Mouse (Mus musculus) intestine, embryonic 15.5 days (tissue): Measurements from ENCODE around the gene B4galnt2. TPM values are rescaled to one million over a fixed set of nuclear protein-coding genes. Genes with fewer than 3 reads are reported as not detected.

Source experiments
- polyA plus RNA-seq: library from polyadenylated mRNA; unstranded; fragments of >200 nt; fragmentation: Nextera tagmentation; extraction: Ambion mirVana; gene quantifications from 2 replicates; pipeline ENCODE4 v1.2.1, GENCODE M21; 2015

B4galnt2 gene
- polyA plus RNA-seq, 1 experiment from 2014 or later, result 36.3 TPM

Other genes starting within 250 kb of the B4galnt2 start
- 305 and 328 TPM in 2 replicates for gene Phb, start 247.9 kb downstream of the B4galnt2 start, polyA plus RNA-seq
- gene Zfp652, start 202.2 kb downstream of the B4galnt2 start, polyA plus RNA-seq, result 18.0 and 18.4 TPM in 2 replicates
- 0.77 and 0.96 TPM in 2 replicates for gene B130006D01Rik, start 191.3 kb downstream of the B4galnt2 start, polyA plus RNA-seq
- 0.55 and 0.56 TPM in 2 replicates for gene Phospho1, start 90.4 kb downstream of the B4galnt2 start, polyA plus RNA-seq
- gene Gngt2, start 77.7 kb downstream of the B4galnt2 start, polyA plus RNA-seq, result 20.3 and 21.7 TPM in 2 replicates
- 9.5 and 10.0 TPM in 2 replicates for gene Abi3, start 72.4 kb downstream of the B4galnt2 start, polyA plus RNA-seq
- 42.8 TPM in 2 replicates for gene Igf2bp1, start 91.0 kb upstream of the B4galnt2 start, polyA plus RNA-seq
- 4.9 and 5.8 TPM in 2 replicates for gene Gip, start 109.7 kb upstream of the B4galnt2 start, polyA plus RNA-seq
- 96.3 and 105 TPM in 2 replicates for gene Snf8, start 120.0 kb upstream of the B4galnt2 start, polyA plus RNA-seq
- 35.3 and 37.1 TPM in 2 replicates for gene Ube2z, start 150.5 kb upstream of the B4galnt2 start, polyA plus RNA-seq
- 930 and 1,145 TPM in 2 replicates for gene Atp5g1, start 160.8 kb upstream of the B4galnt2 start, polyA plus RNA-seq
- not detected in 2 replicates for gene Calcoco2, start 197.1 kb upstream of the B4galnt2 start, polyA plus RNA-seq
- 0.37 and 0.40 TPM in 2 replicates for gene Ttll6, start 218.9 kb upstream of the B4galnt2 start, polyA plus RNA-seq